Mouse (Mus musculus): Measurements from ENCODE around the gene Tnk2.

DNA sequence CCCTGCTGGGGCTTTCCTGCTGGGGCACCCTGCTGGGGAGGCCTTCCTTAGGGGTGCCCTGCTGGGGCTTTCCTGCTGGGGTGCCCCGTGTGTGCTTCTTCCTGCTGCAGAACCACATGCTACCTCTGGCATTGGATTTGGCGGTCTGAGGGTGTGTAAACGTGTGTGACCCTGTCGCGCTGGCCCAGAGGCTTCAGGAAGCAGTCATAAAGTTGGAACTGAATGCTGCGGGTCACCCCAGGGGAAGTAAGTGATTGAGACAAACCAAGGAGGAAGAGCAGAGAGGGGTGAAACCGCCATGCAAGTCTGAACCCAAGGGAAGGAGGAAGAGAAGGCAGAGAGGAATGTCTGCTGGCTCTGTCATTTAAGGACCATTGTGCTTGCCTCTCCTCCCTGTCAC lies 54.9 kb downstream of the Tnk2 start:
- TF ChIP-seq POLR2A (IDR thresholded peaks at IDR 0.05; ENCODE audit: extremely low read depth, insufficient read depth, low read length) (no peak), CTCF (IDR thresholded peaks at IDR 0.05; ENCODE audit: low read depth, low read length) (no peak)

Measured in liver, adult 2 months (tissue).